Mouse (Mus musculus) cortical plate, adult 2 months (tissue): ENCODE measurements around the gene Aurkb. TPM values are rescaled to one million over a fixed set of nuclear protein-coding genes. Genes with fewer than 3 reads are reported as not detected.

Experiments
- H3K27ac ChIP-seq: fragments of 200-500 bp; 2 replicates; pipeline ENCODE4 v1.5.1; 2012; ENCODE audit warnings: low read length, control low read depth, inconsistent platforms; ENCODE audit not compliant: insufficient read depth
- H3K4me1 ChIP-seq: fragments of 200-500 bp; 2 replicates; pipeline ENCODE4 v1.6.1; 2011; ENCODE audit warnings: low read length; ENCODE audit not compliant: control insufficient read depth, insufficient read depth
- H3K4me3 ChIP-seq: fragments of 200-500 bp; 2 replicates; pipeline ENCODE4 v1.5.1; 2011; ENCODE audit warnings: mild to moderate bottlenecking, low read length, control low read depth; ENCODE audit not compliant: insufficient read depth
- CTCF ChIP-seq: fragments of 200-500 bp; IDR thresholded peaks from 2 replicates; pipeline ENCODE4 v1.5.1; 2011; ENCODE audit warnings: mild to moderate bottlenecking, control low read depth, low read length; ENCODE audit not compliant: insufficient read depth; ENCODE audit errors: extremely low read depth
- POLR2A ChIP-seq: fragments of 200-500 bp; IDR thresholded peaks from 2 replicates; pipeline ENCODE4 v1.6.1; 2011; ENCODE audit warnings: mild to moderate bottlenecking, low read length, control low read depth; ENCODE audit not compliant: insufficient read depth; ENCODE audit errors: extremely low read depth
- polyA plus RNA-seq: library from polyadenylated mRNA; depleted of rRNA; stranded (reverse); fragments of >200 nt; gene quantifications from 2 replicates; pipeline ENCODE4 v1.2.3, GENCODE M21; 2012

The Aurkb gene
- polyA plus RNA-seq, 1 experiment: 1.2 TPM

DNA sequence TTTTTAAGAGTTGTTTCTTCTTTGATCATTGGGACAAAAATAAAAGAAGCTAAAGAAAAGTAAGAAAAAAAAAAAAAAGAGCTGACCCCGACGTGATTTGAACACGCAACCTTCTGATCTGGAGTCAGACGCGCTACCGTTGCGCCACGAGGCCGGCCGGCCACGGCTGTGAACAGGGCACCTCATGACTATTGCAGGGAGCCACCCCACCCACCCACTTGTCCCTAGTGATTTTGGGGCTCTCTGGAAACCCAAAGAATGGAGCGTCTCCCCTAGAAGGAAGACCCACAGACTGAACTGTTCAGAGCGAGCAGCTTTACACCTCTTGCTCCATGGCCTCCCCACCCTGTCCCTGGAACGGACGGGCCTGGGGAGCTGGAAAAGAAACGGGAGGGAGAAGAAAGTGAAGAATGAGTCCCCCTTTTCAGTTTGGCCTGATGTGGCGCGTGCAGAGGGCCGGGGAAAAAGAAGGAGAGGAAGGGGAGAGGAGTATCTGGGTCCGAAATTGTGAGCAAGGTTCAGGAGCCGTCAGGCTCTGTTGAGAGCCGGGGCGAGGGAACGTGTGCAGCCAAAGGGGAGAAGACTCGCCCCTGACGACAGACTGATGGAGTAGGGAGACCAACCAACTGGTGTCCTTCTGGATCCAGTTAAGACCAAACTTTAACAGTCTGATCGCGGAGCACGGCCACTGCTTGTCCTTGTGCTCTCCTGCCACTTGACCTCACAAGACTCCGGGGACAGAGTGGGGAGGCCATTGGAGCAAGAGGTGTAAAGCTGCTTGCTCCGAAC lies 18.2 kb downstream of the Aurkb start:
- peak overlapping the region; percentile 76 for H3K4me3 ChIP-seq
- TF ChIP-seq POLR2A (0 out of 2 replicates have a peak, but pooled peaks have one; percentile 27), CTCF (no peak)
- no peak overlapping the region for H3K27ac ChIP-seq
- H3K4me1 ChIP-seq: no peaks in the 10 kb centered on the region

DNA sequence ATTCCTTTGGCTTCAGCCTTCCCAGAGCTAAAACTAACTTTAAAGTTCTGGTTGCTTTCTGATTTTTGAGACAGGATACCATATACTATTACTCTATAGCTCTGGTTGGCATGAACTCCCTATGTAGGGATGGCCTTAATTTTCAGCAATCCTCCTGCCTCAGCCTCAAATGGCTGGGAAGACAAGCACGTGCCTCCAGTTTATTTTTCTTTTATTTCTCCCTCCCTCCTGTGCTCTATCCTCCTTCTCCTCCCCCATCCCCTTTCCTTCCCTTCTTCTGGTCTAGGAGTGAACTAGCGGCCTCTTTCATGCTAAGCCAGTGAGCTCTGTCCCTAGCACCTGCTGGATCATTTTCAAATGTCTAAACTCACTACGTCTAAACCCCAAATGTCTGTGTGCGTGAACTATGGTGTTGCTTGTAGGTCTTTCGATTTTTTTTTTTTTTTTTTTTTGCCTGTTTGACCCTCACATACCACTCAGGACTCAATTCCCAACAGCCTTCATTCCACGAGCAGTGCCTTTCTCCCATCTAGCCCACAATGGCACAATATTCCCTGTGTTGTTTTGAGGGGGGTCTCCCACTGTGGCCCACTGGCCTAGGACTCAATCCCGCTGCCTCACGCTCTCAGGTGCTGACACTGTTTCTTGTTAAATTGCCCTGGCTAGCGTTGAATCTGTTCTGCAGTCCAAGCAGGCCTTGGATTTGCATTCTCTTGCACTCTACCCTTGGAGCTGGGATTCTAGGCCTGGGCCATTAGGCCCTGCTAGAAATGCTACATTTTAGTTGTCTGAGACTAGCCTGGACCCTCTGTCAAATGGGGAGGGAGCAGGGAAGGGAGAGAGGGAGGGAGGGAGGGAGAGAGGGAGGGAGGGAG lies 19.0 kb downstream of the Aurkb start:
- no peak overlapping the region for H3K27ac ChIP-seq
- H3K4me1 ChIP-seq: no peaks in the 10 kb centered on the region
- H3K4me3 ChIP-seq: peak overlapping the region; percentile 76
- TF ChIP-seq POLR2A: no peak
- TF ChIP-seq CTCF: no peak

DNA sequence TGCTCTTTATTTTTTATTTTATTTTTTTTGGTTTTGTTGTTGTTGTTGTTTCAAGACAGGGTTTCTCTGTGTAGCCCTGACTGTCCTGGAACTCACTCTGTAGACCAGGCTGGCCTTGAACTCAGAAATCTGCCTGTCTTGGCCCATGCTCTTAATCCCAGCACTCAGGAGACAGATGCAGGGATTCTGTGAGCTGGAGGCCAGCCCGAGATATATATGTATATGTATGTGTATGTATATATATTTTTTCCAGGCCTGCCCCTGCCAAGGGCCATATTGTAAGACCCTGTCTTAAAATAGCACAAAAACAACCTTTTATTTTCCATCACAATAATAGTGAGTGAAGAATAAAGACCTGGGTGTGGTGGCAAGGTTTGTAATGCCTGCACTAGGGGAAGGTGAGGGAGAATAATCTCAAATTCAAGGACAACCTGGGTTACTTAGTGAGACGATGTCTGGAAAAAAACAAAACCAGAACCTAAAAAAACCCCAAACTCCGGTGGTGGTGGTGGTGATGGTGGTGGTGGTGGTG lies 20.0 kb downstream of the Aurkb start:
- TF ChIP-seq POLR2A (no peak), CTCF (no peak)
- no peak overlapping the region; the same call in 1 of the 2 replicates for H3K4me3 ChIP-seq
- no peaks in the 10 kb centered on the region for H3K4me1 ChIP-seq
- no peak overlapping the region for H3K27ac ChIP-seq

DNA sequence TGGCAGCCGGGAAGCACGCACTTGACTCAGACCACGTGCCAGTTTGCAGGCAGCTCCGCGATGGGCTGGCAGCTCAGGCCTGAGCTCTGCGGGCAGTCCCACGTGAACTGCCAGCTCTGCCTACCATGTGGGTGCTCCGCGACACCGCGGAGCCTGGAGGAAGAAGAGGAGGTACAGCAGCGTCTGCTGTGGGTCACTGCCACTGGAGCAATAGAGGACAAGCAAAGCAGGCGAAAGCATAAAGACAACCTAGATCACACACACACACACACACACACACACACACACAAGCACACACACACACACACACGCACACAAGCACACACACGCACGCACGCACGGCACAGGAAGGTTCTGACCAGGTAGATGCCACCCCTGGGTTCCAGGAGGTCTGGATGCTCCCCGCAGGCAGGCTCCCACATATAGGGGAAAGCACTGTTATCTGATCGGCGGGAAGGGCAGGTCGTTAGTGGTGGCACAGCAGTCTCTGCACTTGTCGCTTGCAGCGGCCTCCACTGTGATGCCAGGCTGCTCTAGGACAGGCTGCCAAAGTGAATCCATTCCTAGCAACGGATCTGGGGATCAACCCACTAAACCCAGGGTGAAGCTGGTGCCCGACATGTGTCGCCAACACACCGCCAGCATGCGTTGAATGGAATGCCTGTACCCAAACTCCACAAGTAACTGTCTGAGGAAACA lies 20.9 kb downstream of the Aurkb start:
- Histone ChIP-seq H3K4me1 (no peaks in the 10 kb centered on the region; the same call in 1 of the 2 replicates), H3K4me3 (peak overlapping the region; percentile 53), H3K27ac (0 out of 2 replicates have a peak overlapping the region, but pooled peaks have one; percentile 18)
- no peak for TF ChIP-seq CTCF
- TF ChIP-seq POLR2A: peak; percentile 64; the same call in 1 of the 2 replicates

DNA sequence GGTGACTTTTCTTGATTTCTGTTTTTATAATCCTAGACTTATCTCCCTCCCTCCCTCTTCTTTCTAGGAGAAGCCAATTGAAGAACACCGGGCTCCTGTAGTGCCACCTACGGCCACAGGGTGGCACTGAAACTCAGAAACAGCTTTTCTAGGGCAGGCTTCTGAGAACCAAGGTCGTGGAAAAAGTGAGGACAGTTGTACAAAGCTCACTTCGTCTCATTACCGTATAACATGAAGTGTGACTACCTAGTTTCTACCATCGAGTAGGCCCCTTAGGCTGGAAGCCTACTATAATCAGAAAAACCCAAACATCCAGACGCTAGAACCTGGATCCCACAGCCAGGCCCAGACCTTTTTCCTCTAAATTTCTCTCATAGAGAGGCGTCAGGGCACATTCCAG lies 21.5 kb downstream of the Aurkb start:
- Histone ChIP-seq H3K27ac (no peak overlapping the region), H3K4me1 (no peaks in the 10 kb centered on the region; the same call in 1 of the 2 replicates), H3K4me3 (peak overlapping the region; percentile 53; the same call in 1 of the 2 replicates)
- TF ChIP-seq CTCF (peak; percentile 82), POLR2A (no peak)

DNA sequence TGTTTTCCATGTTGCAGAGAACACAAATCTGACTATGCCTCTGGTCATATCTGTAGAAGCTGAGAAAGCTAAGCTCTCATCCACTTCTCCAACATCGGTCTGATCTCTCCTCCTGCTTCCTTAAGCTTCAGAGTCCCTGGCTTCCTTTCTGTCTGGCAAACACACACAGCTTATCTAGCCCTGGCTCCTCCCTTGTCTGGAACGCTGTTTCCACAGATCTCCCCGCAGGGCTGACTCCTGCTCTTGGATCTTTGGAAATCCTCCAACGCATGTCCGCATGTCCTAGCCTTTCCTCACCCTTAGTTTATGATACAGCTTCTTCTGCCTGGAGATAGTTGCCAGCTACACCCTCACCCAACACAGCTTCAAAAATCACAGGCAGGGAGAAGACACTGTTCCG lies 22.2 kb downstream of the Aurkb start:
- no peak overlapping the region for H3K27ac ChIP-seq
- no peak overlapping the region for H3K4me3 ChIP-seq
- peaks cover 2% of the 10 kb centered on the region for H3K4me1 ChIP-seq
- TF ChIP-seq POLR2A (no peak), CTCF (no peak)

DNA sequence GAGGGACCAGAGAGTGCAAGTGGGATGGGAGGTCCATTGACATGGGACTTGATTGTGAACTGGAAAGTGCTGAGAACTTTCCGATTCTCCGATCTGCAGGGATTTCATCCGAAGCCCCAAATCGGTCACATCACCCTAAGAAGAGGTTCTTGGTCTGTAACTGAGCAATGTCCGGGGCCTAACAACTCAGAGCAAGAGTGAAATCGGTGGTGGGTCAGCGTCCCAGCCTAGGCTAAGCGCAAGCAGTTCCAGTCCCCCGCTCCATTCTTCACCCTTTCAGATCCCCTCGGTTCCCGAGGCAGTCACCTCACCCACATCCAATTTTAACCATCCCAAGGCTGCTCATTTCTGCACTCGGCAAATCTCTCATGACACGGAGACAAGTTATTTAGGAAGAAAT lies 24.6 kb downstream of the Aurkb start:
- TF ChIP-seq POLR2A (no peak), CTCF (no peak)
- Histone ChIP-seq H3K4me1 (peaks cover 4% of the 10 kb centered on the region), H3K27ac (peak overlapping the region; percentile 7), H3K4me3 (peak overlapping the region; percentile 60)

DNA sequence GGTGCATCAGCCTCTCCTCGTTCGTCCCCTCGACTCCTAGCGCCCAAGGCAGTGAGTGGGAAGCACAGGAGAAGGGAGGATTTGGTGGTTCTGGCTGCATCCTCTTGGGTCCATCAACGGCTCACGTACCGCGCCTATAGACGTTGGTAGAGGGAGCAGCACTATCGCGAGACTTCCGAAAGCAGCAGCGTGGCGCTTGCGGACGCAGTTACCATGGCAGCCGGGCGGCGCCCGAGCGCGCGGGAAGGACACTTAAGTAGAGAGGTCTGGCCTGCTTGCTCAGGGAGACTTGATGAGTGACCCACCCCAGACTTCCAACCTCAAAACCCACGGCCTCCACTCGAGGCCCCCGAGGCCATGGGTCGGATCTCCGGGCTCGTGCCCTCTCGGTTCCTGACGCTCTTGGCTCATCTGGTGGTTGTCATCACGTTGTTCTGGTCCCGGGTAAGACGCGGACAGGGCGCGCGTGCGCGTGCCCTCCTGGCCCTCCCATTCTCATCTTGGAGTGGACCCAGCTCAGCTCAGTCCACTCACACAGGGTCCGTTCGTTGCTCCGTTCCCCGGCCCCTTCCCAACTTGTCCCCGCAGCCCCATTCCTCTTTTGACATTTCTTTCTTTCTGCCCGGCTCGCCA lies 25.3 kb downstream of the Aurkb start, which contains the start of gene Tmem107:
Gene Tmem107 (plus strand): TSS at position 217 of the 633 bp plus-strand sequence.
- H3K4me1 ChIP-seq: peaks cover 4% of the 10 kb centered on the region
- peak; percentile 97 for TF ChIP-seq POLR2A
- TF ChIP-seq CTCF: no peak
- peak within 1 kb of the TSS; percentile 60 for H3K4me3 ChIP-seq
- peak within 1 kb of the TSS; percentile 49 for H3K27ac ChIP-seq
